Mouse (Mus musculus): ENCODE data around the gene Nedd9.

Nedd9 gene

DNA sequence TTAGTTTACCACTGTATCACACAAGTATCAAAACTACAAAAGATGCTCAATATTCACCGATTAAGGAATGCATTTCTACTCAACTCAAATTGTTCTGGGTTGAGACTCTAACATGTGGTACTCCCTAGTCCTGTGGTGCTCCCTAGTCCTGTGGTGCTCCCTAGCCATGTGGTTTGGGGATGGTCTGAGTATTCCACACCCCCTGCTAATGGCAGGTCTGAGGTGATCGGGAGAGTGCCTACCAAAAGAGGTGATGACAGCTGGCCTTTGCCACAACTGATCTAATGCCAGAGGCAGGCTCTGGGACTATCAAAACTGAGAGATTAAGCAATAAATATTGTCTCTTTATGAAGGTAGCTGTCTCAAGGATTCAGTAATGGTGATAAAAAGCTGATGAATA, 149.8 kb downstream of the Nedd9 start:
- DNase-seq: no peak

DNA sequence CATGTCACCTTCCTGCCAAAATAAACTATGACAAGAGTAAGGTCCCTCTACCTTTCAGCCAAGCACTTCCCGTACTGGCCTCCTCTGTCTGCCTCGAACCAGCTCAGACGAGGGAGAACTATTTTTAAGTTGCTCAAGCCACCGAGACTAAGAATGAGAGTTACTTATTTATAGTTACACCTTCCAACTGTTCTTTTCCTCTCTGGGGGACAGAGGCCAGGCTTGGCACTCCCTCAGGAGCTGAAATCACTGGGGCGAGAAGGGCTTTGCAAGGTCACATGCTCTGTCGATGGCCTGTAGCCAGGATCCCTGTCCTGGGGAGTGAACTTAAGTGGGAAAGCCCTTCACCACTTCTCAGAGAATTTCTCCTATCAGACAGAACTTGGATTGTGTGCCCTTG, 150.9 kb downstream of the Nedd9 start:
- peak; percentile 95 for DNase-seq

DNA sequence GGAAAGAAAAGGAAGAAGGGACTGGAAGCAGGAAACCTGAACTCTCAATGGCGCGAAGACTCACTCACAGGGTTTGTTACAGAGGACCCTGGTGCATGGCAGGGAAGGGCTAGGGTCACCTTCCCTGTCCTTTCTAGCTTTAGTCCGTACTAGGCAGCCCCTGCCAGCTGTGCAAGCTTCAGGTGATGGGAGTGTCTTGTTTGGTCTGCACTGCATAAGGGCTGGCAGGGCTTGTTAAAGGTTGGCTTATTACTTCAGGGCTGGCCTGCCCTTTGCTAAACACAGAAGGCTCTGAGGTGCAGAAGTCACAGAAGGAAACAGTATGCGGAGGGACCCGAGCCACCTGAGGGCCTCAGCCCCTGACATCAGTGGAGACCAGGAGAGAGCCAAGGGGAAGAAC, 151.4 kb downstream of the Nedd9 start:
- DNase-seq: peak in 1 of 2 experiments; percentile 52

DNA sequence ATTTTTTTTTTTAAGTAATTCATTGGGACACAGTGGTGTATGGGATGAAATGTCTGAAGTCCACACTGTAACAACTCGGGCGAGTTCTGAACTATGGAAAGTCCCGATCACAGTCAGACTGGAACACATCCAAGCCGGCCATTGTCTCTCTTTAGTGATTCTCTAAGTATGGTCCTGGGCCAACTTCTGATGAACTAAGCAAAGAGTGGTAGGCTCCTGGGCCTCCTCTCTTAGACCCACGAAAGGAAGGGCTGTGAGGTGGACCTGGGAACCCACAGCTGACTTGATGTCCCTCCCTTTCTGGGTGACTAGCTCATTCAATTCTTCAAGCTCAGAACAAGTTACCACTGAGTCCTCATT, 152.5 kb downstream of the Nedd9 start:
- DNase-seq: peak; percentile 78 to 83

- DNase-seq: no peak
These were observed 153.1 kb downstream of the Nedd9 start for GRCm38 (mm10) chr13:41333889-41334640.

DNA sequence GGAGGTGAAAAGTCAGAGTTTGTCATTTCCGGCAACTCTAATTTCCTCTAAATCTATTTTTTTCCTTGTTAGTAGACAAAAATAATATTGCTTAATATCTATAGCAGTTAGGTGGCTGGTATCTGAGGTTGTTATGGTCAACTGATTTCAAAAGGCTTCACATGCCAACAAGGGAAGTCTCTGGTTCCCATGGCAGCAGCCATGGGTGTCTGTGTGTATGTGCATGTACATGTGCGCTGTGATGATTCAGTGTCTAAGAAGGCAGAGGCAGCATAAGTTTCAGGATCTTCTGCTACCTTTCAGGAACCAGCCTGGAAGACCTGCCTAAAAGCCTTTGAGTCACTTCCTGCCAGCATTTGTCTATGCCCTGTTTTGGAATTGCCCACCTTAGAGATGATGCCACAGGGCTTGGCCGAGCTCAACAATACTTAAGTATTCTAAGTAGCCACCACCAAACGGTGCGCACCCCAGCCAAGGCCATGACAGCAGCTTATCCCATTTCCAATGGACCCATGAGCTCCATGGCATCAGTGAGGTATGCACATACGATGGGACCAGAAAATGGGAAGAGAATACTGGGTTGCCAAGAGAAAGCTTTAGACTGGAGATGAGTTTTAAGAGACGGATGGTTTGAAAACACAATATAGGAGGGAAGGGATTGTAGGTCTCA, 155.4 kb downstream of the Nedd9 start:
- no peak for DNase-seq

GRCm38 (mm10) chr13:41330589-41331345, 156.4 kb downstream of the Nedd9 start:
- DNase-seq: no peak

- DNase-seq: no peak
These were observed 157.1 kb downstream of the Nedd9 start for GRCm38 (mm10) chr13:41330051-41330450.

GRCm38 (mm10) chr13:41328481-41328880, 158.7 kb downstream of the Nedd9 start:
- DNase-seq: no peak

- DNase-seq: peak; percentile 48 to 49
These were observed 159.6 kb downstream of the Nedd9 start for GRCm38 (mm10) chr13:41327546-41327945.

GRCm38 (mm10) chr13:41326134-41326533, 161.0 kb downstream of the Nedd9 start:
- DNase-seq: no peak

- DNase-seq: no peak
These were observed 161.8 kb downstream of the Nedd9 start for GRCm38 (mm10) chr13:41325346-41325745.

GRCm38 (mm10) chr13:41324631-41325030, 162.5 kb downstream of the Nedd9 start:
- no peak for DNase-seq

DNA sequence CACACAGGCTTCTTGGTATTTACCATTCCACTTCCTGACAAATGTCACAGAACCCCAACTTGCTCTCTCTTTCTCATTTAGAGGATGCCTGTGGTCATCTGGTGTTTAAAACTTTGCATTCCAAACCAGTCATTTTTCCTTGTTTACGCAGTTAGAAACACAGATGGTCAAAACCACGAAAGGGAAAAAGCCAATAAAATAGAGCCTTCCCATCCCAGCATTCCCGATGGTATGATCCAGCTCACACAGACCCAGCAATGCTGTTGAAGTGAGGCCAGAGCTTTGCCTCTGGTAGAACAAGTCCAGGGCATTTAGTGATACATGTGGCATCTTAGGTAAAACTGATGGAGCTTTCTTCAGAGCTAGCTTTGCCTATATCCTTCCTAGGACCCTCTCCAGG, 165.7 kb downstream of the Nedd9 start:
- DNase-seq: no peak

GRCm38 (mm10) chr13:41320749-41321148, 166.4 kb downstream of the Nedd9 start:
- no peak for DNase-seq

DNA sequence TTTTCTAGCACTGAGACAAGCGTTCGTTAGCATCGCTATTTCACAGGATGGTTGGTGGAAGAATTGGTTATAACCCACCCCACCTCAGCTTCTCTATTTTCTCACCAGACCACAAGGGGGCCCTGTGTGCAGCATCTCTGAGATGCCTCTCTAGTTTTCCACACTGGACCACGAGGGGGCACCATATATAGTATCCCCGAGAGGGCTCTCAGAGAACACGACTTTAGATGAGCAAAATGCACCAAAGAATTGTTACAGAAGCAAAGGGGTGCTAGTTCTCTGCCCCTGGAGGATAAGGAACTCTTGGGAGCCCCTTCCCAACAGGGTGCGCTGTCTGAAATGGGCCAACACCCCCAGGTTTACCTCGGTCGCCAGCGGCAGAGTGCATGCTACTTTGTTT, 184.4 kb downstream of the Nedd9 start:
- DNase-seq: peak; percentile 84 to 94

- DNase-seq: no peak
These were observed 187.1 kb downstream of the Nedd9 start for GRCm38 (mm10) chr13:41300037-41300436.

- DNase-seq: no peak
These were observed 188.2 kb downstream of the Nedd9 start for GRCm38 (mm10) chr13:41298996-41299395.

DNA sequence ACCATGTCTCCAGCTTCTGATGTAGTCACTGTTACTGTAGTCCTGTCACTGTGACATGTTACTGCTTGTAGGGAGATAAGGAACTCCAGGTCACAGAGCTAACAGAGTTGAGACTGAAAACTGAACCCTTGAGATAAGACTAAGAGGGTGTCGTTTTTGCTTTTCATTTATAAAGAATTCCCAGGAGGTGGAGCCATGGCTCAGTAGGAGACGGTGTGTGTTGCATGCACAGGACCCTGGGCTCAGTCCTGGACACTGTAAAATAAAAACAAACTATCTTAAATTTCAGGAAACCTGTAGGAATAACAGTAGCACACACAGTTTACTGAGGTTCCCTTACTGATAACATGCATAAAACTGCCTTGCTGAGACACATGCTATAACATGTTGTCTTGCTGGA, 188.6 kb downstream of the Nedd9 start:
- no peak for DNase-seq

GRCm38 (mm10) chr13:41296396-41296795, 190.8 kb downstream of the Nedd9 start:
- no peak for DNase-seq

DNA sequence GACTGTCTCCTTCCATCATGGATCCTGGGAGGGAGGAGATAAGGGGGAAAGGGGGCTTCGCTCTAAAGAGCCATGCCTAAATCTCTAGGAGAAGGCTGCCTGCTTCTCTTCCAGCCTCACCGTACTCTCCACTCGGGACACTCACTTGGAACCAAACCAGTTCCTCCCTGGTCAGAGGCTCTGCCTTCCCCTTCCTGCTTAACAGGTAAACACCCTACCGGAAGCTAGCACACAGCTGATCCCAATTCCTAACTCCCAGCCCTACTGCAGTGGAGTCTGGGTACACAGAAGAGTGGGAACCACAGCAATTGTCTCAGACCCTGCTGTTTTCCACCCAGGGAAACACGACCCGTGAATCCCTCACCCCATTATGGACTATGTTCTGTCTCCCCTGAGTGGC, 191.3 kb downstream of the Nedd9 start:
- DNase-seq: peak in 1 of 2 experiments; percentile 22

DNA sequence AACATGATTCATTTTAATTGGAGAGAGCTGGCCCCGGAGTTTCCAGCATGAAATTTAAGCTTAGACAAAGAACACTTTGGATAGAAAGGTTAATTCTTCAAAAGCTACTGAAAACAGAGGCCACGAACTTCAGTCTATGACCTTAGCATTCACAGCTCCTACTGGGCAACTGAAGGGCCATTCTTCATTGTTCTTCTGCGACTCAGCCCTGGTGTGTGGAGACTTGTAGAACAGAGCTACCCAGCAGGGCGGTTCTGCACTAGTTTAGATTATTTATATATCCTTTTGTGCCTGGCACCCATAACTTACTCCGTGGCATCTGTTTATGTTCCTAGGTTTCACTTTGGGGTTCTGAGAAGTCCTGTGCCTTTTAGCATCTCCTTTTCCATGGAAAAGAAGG, 193.6 kb downstream of the Nedd9 start:
- DNase-seq: no peak

DNA sequence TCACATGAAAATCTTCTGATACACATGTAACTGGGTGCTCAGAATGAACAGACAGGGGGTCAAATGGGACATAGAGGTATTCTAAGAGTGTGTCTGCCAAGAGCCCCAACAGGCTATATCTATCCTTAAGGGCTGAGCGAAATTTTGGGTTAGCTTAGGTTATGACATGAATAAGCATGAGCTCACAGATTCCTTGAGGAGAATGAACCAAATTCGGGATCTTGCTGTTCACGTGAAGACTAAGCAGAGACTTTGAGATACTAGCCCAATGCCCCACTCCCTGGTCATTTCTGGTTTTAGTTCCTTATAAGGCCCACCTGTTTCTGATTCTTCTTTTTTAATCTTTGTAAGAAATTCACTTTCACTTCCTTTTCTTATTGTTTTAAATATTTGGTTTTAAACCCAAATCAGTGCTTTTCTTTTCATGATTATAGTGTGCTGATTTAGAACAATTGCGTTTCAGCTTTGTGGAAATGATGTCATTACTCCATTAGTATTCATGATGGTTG, 195.6 kb downstream of the Nedd9 start:
- no peak for DNase-seq

DNA sequence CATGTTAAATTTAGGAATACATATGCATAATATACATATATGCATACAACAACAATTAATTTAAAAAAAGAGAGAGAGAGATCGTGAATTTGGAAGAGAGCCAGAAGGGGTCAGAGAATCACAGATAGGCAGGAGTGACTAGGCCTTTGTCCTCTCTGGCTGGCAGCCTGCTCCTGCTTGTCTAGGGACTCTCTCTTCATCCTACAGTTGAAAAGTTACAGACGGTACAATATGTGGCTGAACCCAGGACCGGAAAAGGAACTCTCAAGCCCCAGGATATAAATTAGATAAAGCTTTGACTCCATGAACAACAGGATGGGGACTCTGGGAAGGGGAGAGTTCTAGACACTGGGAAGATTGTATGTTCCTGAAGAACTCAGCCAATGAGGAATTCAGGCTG, 200.9 kb downstream of the Nedd9 start:
- DNase-seq: no peak
